Mouse (Mus musculus): Measurements from ENCODE around the gene Gm20767. TPM values are rescaled to one million over a fixed set of nuclear protein-coding genes. Genes with fewer than 3 reads are reported as not detected.
"Not testable (repeated sequence)": the region's sequence is repeated elsewhere in the genome, so short reads cannot be mapped to it uniquely, and the experiment has no call there.

The Gm20767 gene
- not detected in 2 replicates for polyA plus RNA-seq (2012; ENCODE audit: insufficient read depth, insufficient read length, missing spikeins)

- not testable (repeated sequence) for H3K4me1 ChIP-seq (ENCODE audit: control insufficient read depth, insufficient read depth, insufficient read length, low read length); H3K4me3 ChIP-seq (ENCODE audit: insufficient read depth, low read depth, low read length)
Measured at GRCm38 (mm10) chr13:120139946-120140345, at the start of gene Gm20767. TSS of gene Gm20767 (plus strand) at chr13:120140246.

DNA sequence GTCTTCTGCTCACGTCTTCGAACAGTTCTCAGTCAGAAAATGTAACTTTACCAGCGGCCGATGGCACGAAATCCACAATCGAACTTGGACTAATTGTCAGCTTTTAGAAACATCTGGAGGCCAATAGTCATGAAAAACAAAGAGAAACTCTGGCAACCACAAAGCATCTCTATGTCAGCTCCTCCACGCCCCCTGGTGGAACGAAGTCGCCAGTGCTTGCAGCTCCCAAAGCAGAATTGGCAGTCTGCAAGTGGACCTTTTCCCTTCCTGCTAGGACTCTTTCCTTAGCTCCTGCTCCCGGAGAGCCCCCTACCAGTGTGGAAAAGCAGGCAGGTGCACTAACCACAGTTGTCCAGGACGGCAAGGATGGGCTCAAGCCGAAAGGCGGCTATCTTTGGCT is 47.1 kb upstream of the Gm20767 start:
- H3K4me1 ChIP-seq (ENCODE audit: control insufficient read depth, insufficient read depth, insufficient read length, low read length); H3K27ac ChIP-seq (replicated peaks; ENCODE audit: low read depth, low read length); H3K4me3 ChIP-seq (ENCODE audit: insufficient read depth, low read depth, low read length): not testable (repeated sequence)

More at GRCm38 (mm10) chr13:120139946-120140345, at the start of gene Gm20767:
- not testable (repeated sequence) for H3K27ac ChIP-seq (replicated peaks; ENCODE audit: low read depth, low read length)

- H3K27ac ChIP-seq (replicated peaks; ENCODE audit: low read depth, low read length); H3K4me1 ChIP-seq (ENCODE audit: control insufficient read depth, insufficient read depth, insufficient read length, low read length): not testable (repeated sequence)
- H3K4me3 ChIP-seq (ENCODE audit: insufficient read depth, low read depth, low read length) = peak overlapping the region; percentile 25
Measured at GRCm38 (mm10) chr13:120096241-120096937, 43.7 kb upstream of the Gm20767 start.

GRCm38 (mm10) chr13:120096938-120097256 is 43.1 kb upstream of the Gm20767 start:
- H3K4me3 ChIP-seq (ENCODE audit: insufficient read depth, low read depth, low read length); H3K27ac ChIP-seq (replicated peaks; ENCODE audit: low read depth, low read length); H3K4me1 ChIP-seq (ENCODE audit: control insufficient read depth, insufficient read depth, insufficient read length, low read length): not testable (repeated sequence)

DNA sequence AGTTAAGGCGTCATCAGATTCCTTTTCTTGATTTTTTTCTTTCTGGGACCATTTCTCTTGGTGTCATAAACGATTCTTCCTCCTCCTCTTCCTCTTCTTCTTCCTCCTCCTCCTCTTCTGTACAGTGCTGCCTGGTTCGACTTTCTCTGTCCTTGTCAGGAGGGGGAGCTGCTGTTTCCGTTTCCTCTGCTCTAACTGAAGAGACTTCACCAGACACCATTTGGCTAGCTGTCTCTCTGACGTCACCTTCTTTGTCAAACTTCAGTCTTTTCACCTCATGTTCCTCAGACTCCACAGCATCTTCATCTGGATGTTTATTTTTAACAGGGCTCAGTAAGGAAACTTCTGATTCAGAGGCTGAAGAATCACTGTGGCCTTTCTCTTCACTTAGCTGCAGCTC is 40.7 kb upstream of the Gm20767 start:
- not testable (repeated sequence) for H3K4me1 ChIP-seq (ENCODE audit: control insufficient read depth, insufficient read depth, insufficient read length, low read length); H3K27ac ChIP-seq (replicated peaks; ENCODE audit: low read depth, low read length); H3K4me3 ChIP-seq (ENCODE audit: insufficient read depth, low read depth, low read length)

GRCm38 (mm10) chr13:120106504-120106903 is 33.5 kb upstream of the Gm20767 start:
- not testable (repeated sequence) for H3K4me3 ChIP-seq (ENCODE audit: insufficient read depth, low read depth, low read length); H3K4me1 ChIP-seq (ENCODE audit: control insufficient read depth, insufficient read depth, insufficient read length, low read length); H3K27ac ChIP-seq (replicated peaks; ENCODE audit: low read depth, low read length)

DNA sequence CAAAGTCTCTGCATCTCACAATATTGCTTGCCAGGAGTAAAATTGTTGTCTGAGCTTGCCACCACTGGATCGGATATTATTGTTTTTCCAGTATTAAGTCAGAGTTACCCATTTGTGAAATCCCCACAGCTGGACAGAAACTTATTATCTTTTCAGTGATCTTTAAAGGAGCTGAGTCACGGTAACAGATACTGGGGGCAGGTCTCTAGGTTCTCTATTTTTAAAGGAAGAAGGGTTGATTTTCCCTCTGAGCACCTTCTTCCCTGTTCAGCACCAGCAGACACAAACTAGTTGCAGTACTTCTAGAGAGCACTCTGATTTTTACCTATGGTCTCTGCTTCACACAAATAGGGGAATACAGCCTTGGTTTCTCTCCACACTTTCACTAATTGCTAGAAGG is 33.0 kb upstream of the Gm20767 start:
- not testable (repeated sequence) for H3K27ac ChIP-seq (replicated peaks; ENCODE audit: low read depth, low read length); H3K4me1 ChIP-seq (ENCODE audit: control insufficient read depth, insufficient read depth, insufficient read length, low read length); H3K4me3 ChIP-seq (ENCODE audit: insufficient read depth, low read depth, low read length)

DNA sequence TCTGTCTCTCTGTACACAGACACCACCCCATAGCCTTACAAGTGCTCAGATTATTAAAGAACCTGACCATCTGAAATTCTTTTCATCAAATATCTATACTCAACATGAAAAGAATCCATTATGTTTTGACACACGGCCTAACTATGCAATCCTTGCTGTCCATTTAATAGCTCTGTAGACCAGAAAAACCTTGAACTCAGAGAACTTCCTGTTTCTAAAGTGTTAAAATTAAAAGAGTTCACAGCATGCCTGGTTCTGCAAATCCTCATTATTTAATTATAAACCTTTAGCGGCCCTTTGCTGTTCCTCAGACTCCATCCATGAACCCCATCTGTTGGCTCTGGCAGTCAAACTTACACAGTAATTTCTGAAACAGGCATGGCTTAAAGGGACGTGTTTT is 2.3 kb downstream of the Gm20767 start:
- H3K27ac ChIP-seq (replicated peaks; ENCODE audit: low read depth, low read length); H3K4me1 ChIP-seq (ENCODE audit: control insufficient read depth, insufficient read depth, insufficient read length, low read length); H3K4me3 ChIP-seq (ENCODE audit: insufficient read depth, low read depth, low read length): not testable (repeated sequence)

GRCm38 (mm10) chr13:120149660-120150407 is 9.8 kb downstream of the Gm20767 start:
- not testable (repeated sequence) for H3K27ac ChIP-seq (replicated peaks; ENCODE audit: low read depth, low read length); H3K4me1 ChIP-seq (ENCODE audit: control insufficient read depth, insufficient read depth, insufficient read length, low read length); H3K4me3 ChIP-seq (ENCODE audit: insufficient read depth, low read depth, low read length)

DNA sequence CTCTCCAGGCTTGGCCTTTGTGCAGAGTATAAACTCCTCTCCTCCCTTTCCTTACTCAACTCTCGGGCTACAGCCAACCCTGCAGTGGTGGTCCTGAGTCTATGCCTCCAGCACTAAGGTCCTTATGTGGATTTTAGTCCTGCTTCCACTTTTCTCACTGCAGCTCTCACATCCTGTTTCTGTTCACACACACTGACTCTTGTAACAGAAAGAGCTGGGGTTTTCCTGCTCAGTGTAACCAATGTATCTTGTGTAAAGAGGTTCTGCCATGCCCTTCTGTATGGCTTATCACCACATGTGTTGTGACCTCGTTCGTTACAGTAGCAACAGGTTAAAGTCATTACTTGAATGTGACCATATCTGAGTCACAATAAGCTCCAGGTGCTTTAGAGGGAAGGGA is 10.5 kb downstream of the Gm20767 start:
- H3K27ac ChIP-seq (replicated peaks; ENCODE audit: low read depth, low read length); H3K4me1 ChIP-seq (ENCODE audit: control insufficient read depth, insufficient read depth, insufficient read length, low read length); H3K4me3 ChIP-seq (ENCODE audit: insufficient read depth, low read depth, low read length): not testable (repeated sequence)

DNA sequence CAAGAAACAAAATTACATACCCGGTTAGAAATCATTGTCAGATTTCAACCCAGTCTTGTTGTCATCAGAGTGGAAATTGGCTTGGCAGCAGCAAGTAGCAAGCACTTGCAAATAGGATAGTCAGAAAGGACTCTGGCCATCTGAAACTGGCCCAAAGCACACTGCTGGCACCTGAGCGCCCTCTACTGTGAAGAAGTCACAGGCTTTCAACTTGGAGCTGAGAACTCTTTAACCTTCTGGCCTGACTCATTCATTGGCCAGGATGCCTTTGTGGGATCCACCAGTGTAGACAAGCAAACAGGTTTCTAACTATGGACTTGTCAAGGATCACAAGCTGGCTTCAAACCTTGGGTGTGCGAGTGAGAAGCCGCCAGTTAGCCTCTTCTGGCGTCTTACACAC is 28.3 kb downstream of the Gm20767 start:
- not testable (repeated sequence) for H3K4me3 ChIP-seq (ENCODE audit: insufficient read depth, low read depth, low read length); H3K4me1 ChIP-seq (ENCODE audit: control insufficient read depth, insufficient read depth, insufficient read length, low read length); H3K27ac ChIP-seq (replicated peaks; ENCODE audit: low read depth, low read length)

GRCm38 (mm10) chr13:120172133-120172532 is 32.1 kb downstream of the Gm20767 start, which contains the start of gene Gm21818:
TSS of gene Gm21818 (plus strand) at chr13:120172433.
- not testable (repeated sequence) for H3K27ac ChIP-seq (replicated peaks; ENCODE audit: low read depth, low read length); H3K4me3 ChIP-seq (ENCODE audit: insufficient read depth, low read depth, low read length); H3K4me1 ChIP-seq (ENCODE audit: control insufficient read depth, insufficient read depth, insufficient read length, low read length)

DNA sequence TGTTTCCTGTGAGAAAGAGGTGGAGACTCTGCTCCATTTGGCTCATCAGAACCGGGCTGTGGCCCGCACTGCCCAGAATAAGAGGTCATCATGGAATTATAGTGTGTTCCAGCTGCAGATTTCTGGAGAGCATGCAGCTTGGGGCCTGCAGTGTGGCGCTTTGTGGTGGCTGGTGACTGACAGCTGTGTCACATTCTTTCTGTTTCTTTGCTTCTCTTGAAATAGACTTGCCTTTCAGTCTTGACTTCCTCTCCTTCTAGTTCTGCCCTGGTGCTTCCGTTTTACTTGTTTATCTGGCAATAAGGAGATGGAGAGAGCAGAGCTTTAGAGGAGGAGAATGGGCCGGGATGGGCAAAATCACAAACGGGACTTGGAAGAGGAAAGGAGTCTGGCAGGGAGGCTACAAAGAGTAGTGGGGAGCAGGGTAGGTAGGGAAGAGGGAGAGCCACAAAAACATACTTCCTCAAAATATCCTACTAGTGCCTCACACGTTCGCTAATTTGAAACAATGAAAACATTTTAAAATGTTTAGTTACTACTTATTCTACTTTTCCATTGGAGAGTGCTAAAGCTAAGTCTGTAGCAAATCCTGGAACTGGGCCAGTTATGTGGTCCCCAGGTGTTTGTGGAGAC is 56.3 kb downstream of the Gm20767 start:
- not testable (repeated sequence) for H3K4me1 ChIP-seq (ENCODE audit: control insufficient read depth, insufficient read depth, insufficient read length, low read length); H3K4me3 ChIP-seq (ENCODE audit: insufficient read depth, low read depth, low read length); H3K27ac ChIP-seq (replicated peaks; ENCODE audit: low read depth, low read length)

Data from brown adipose tissue, adult 24 weeks (tissue).